Mouse (Mus musculus) gastrocnemius, postnatal 10 days (tissue): Measurements from ENCODE around the gene Gm10283. TPM values are rescaled to one million over a fixed set of nuclear protein-coding genes. Genes with fewer than 3 reads are reported as not detected.
"Not testable (repeated sequence)": the region's sequence is repeated elsewhere in the genome, so short reads cannot be mapped to it uniquely, and the experiment has no call there.

Experiments used
- DNase-seq: peaks from one replicate; pipeline ENCODE4 v3.0.0; 2021; ENCODE audit warnings: mixed read lengths
- long read RNA-seq, 2 experiments: library from polyadenylated mRNA; stranded (forward); transcript quantifications; one replicate each; pipeline ENCODE4 v2.0.0; 2021
- total RNA-seq, 2 experiments: library from RNA; stranded (reverse); gene quantifications; 2 replicates each; pipeline ENCODE4 v1.2.3; 2021

The Gm10283 gene
- total RNA-seq = not detected
- long read RNA-seq, experiment 1 = 0 reads
- long read RNA-seq, experiment 2 = 0 reads

DNA sequence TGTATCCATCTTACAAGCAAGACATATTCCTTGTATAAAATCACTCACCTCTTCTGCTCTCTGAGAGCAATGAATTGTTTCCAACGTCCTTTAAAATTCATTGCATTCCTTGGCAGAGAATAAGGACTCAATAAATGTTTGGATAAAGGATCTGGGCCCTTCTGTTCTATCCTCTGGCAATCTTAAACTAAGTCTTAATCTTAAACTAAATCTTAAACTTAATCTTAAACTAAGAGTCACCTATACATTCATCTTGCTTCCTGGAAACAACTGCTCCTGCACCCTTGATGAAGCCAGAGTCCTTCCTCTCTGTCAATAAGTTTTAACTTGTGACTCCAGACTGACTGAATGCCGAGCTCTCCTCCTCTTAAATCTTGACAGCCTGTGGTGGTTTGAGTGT lies at the start of gene Gm10283:
Gm10283 (minus strand) TSS at position 101 of the 400 bp plus-strand sequence.
- DNase-seq = no peak

- DNase-seq = no peak
Measured at GRCm38 (mm10) chr8:60534945-60535344, 31.9 kb upstream of the Gm10283 start.

GRCm38 (mm10) chr8:60518286-60518685 lies 15.3 kb upstream of the Gm10283 start:
- no peak for DNase-seq

GRCm38 (mm10) chr8:60505653-60506521 lies 2.9 kb upstream of the Gm10283 start, which contains the start of gene Aadat:
TSS of gene Aadat (plus strand) at chr8:60505932.
- DNase-seq = peak; percentile 41

- DNase-seq = not testable (repeated sequence)
Measured at GRCm38 (mm10) chr8:60495046-60495445, 8.0 kb downstream of the Gm10283 start.

- DNase-seq = no peak
Measured at GRCm38 (mm10) chr8:60494606-60495005, 8.4 kb downstream of the Gm10283 start.

DNA sequence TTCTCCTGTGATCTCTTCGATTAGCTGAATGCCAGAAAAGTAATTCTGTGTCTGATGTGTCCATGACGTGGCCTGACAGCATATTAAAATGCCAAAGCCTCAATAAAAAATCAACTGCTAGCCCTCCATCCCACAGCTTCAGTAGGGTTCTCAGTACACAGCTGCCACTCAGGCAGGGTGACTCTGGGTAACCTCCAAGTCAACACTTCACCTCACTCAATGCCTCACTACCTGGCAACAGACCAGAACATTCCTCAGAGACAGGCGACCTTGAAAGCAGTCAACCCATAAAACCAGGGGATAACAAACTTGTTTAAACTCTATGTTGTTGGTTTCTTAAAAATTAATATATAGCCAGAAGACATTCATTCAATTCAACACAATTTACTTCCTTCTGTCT lies 10.5 kb downstream of the Gm10283 start:
- no peak for DNase-seq

- no peak for DNase-seq
Measured at GRCm38 (mm10) chr8:60491871-60492270, 11.1 kb downstream of the Gm10283 start.

DNA sequence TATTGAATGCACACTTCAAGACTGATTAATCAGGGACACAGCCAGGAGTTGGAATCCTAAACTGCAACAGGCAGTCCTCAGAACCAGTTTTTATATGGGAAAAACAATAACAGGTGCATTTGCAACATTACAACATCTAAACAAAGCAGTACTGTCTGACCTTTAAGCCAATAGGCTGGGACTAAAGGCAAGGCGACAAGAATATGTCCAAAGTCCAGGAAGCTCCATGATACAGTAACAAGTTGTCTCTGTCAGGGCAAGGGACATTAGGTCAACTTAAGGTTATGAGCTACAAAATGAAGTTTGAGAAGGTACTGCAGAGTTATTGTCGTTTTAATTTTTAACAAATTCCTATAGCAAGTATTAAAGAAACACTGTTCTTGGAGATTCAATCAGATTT lies 12.9 kb downstream of the Gm10283 start:
- DNase-seq = no peak

GRCm38 (mm10) chr8:60466686-60467335 lies 36.2 kb downstream of the Gm10283 start:
- peak; percentile 59 for DNase-seq

- DNase-seq = no peak
Measured at GRCm38 (mm10) chr8:60449296-60449695, 53.7 kb downstream of the Gm10283 start.

GRCm38 (mm10) chr8:60444989-60445388 lies 58.0 kb downstream of the Gm10283 start:
- no peak for DNase-seq

GRCm38 (mm10) chr8:60438557-60438956 lies 64.4 kb downstream of the Gm10283 start:
- DNase-seq = no peak

GRCm38 (mm10) chr8:60436872-60437271 lies 66.1 kb downstream of the Gm10283 start:
- no peak for DNase-seq

- DNase-seq = no peak
Measured at GRCm38 (mm10) chr8:60432649-60433048, 70.3 kb downstream of the Gm10283 start.

- no peak for DNase-seq
Measured at GRCm38 (mm10) chr8:60406358-60406757, 96.6 kb downstream of the Gm10283 start.

GRCm38 (mm10) chr8:60404994-60405548 lies 97.9 kb downstream of the Gm10283 start:
- no peak for DNase-seq

DNA sequence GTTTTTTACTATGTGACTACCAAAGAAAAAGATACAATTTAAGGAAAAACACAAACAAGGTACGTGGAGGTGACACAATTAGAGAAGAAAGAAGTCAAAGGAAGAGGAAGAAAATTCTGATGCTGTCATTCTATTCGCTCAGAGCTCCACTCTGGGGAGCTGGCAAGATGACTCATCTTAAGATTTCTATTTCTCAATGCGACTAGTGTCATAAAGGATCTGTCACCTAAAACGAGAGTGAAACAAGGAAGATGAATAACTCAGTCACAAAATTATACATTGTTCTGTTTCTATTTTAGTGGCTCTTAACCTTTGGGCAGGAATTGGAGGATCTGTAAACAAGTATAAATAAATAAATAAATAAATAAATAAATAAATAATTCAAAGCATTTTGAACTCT lies 109.3 kb downstream of the Gm10283 start:
- no peak for DNase-seq

DNA sequence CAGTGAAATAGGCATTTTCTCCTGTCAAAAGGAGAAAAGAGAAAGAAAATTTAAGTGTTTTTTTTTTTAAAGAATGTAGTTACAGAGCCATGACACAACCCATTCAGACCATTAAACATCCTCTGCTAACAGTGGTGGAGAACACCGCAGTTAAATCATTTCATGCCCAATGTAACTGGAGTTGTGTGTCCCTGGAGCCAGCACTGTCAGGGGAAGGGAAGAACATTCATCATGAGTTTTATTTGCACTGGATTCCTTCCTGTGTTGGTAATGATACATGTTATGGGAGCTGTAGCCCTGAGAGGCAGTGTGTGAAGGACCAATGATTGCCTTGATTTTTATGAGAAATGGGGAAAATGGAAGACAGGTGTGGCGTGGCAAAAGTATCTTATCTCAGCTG lies 116.4 kb downstream of the Gm10283 start:
- no peak for DNase-seq
